Mouse (Mus musculus): ENCODE results near the gene Crybb2. TPM values are rescaled to one million over a fixed set of nuclear protein-coding genes. Genes with fewer than 3 reads are reported as not detected.
A peak's percentile ranks its signal among the peaks of the same experiment; 100 is the strongest.

The Crybb2 gene
- polyA plus RNA-seq, 1 experiment from 2014 or later: not detected

GRCm38 (mm10) chr5:113099546-113099945 is 29.6 kb upstream of the Crybb2 start:
- H3K4me2 ChIP-seq (ENCODE audit: low read depth): no peak overlapping the region
- H3K27ac ChIP-seq (ENCODE audit: low read depth, low read length): no peak overlapping the region
- no peaks in the 10 kb centered on the region for H3K36me3 ChIP-seq (ENCODE audit: control insufficient read depth, insufficient read depth, low read length)
- H3K4me1 ChIP-seq (ENCODE audit: control insufficient read depth, insufficient read depth, low read length): no peaks in the 10 kb centered on the region
- H3K27me3 ChIP-seq (ENCODE audit: control insufficient read depth, insufficient read depth, low read length): no peaks in the 10 kb centered on the region
- peak; percentile 87 for DNase-seq (ENCODE audit: low spot score)
- H3K9ac ChIP-seq (ENCODE audit: low read length): no peak overlapping the region
- no peaks in the 10 kb centered on the region for H3K9me3 ChIP-seq (ENCODE audit: control insufficient read depth, low read length)
- WGBS: 28% methylated on average over 1 of the region's 1 CpGs
- no peak overlapping the region for H3K4me3 ChIP-seq (ENCODE audit: low read depth, low read length)
- ATAC-seq (ENCODE audit: insufficient read depth, low FRiP score, low TSS enrichment): peak; percentile 41; the same call in 1 of the 2 replicates

- Histone ChIP-seq H3K36me3 (ENCODE audit: control insufficient read depth, insufficient read depth, low read length) (no peaks in the 10 kb centered on the region), H3K4me2 (ENCODE audit: low read depth) (no peak overlapping the region), H3K4me3 (ENCODE audit: low read depth, low read length) (no peak overlapping the region), H3K27ac (ENCODE audit: low read depth, low read length) (no peak overlapping the region), H3K9ac (ENCODE audit: low read length) (no peak overlapping the region), H3K9me3 (ENCODE audit: control insufficient read depth, low read length) (no peaks in the 10 kb centered on the region), H3K4me1 (ENCODE audit: control insufficient read depth, insufficient read depth, low read length) (no peaks in the 10 kb centered on the region), H3K27me3 (ENCODE audit: control insufficient read depth, insufficient read depth, low read length) (no peaks in the 10 kb centered on the region)
- DNase-seq (ENCODE audit: low spot score) (no peak), ATAC-seq (ENCODE audit: insufficient read depth, low FRiP score, low TSS enrichment) (no peak)
- WGBS: 90% methylated on average over 17 of the region's 17 CpGs
Measured at GRCm38 (mm10) chr5:113097551-113097950, 27.6 kb upstream of the Crybb2 start.

DNA sequence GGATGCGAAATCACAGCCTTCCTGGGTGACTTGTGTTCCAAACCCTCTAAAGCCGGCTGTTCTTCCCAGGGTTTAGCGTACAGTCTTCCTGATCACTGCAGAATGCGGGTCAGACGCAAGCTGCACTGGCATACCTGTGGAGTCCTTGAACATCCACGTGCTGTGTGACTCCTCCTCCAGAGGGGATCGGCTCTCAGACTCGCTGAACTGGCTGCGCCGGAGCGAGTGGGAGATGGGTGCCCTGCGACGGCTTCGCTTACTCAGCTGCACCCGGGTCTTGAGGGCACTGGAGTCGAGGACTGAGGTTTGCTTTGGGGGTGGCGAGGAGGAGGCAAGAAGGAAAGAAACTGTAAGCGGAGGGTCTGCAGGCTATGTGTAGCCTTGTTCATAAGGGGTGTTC is 25.5 kb upstream of the Crybb2 start:
- Histone ChIP-seq H3K27ac (ENCODE audit: low read depth, low read length) (no peak overlapping the region), H3K9me3 (ENCODE audit: control insufficient read depth, low read length) (no peaks in the 10 kb centered on the region), H3K4me1 (ENCODE audit: control insufficient read depth, insufficient read depth, low read length) (no peaks in the 10 kb centered on the region), H3K4me3 (ENCODE audit: low read depth, low read length) (no peak overlapping the region), H3K27me3 (ENCODE audit: control insufficient read depth, insufficient read depth, low read length) (no peaks in the 10 kb centered on the region), H3K36me3 (ENCODE audit: control insufficient read depth, insufficient read depth, low read length) (no peaks in the 10 kb centered on the region), H3K9ac (ENCODE audit: low read length) (no peak overlapping the region), H3K4me2 (ENCODE audit: low read depth) (no peak overlapping the region)
- ATAC-seq (ENCODE audit: insufficient read depth, low FRiP score, low TSS enrichment) (no peak), DNase-seq (ENCODE audit: low spot score) (no peak)
- 92% methylated on average over 18 of the region's 18 CpGs for WGBS

DNA sequence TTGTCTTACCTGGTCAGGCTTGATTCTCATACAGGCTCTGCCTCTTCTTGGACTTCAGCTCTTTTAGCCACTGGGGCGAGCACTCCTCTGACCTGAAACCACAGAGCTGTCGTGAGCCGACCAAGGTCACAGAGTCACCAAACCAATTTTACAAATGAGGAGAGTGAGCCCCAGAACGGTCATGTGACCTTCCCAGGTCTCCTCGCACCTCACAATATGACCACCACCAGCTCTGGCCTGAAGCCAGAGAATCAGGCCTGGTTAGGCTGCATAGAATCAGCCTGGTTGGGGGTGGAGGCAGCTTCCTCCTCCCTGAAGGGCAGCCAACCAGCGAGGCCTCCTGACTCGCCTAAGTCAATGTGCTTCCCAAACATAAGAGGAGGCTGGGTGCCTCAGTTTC is 22.5 kb upstream of the Crybb2 start:
- Histone ChIP-seq H3K27me3 (ENCODE audit: control insufficient read depth, insufficient read depth, low read length) (no peaks in the 10 kb centered on the region), H3K4me3 (ENCODE audit: low read depth, low read length) (no peak overlapping the region), H3K4me2 (ENCODE audit: low read depth) (no peak overlapping the region), H3K27ac (ENCODE audit: low read depth, low read length) (no peak overlapping the region), H3K4me1 (ENCODE audit: control insufficient read depth, insufficient read depth, low read length) (no peaks in the 10 kb centered on the region), H3K9me3 (ENCODE audit: control insufficient read depth, low read length) (no peaks in the 10 kb centered on the region), H3K36me3 (ENCODE audit: control insufficient read depth, insufficient read depth, low read length) (no peaks in the 10 kb centered on the region), H3K9ac (ENCODE audit: low read length) (no peak overlapping the region)
- ATAC-seq (ENCODE audit: insufficient read depth, low FRiP score, low TSS enrichment) (no peak), DNase-seq (ENCODE audit: low spot score) (no peak)
- 86% methylated on average over 7 of the region's 7 CpGs for WGBS

DNA sequence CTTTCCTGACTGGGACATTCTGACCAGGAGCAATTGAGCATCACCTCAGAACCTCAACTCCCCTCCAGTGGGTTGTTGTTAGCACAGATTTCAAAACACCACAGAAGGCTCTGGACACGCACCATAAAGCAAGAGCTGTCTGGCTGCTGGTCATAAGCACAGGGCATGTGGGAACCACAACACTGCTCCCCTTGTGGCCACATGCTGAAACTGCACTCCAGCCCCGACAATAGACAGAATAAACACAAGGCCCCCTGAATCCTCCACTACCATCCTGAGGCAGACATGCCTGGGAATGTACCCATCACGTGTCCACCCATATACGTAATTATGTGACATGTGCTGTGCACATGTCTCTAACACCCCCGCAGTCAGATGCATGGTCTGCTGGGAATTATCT is 21.2 kb upstream of the Crybb2 start:
- Histone ChIP-seq H3K36me3 (ENCODE audit: control insufficient read depth, insufficient read depth, low read length) (no peaks in the 10 kb centered on the region), H3K27me3 (ENCODE audit: control insufficient read depth, insufficient read depth, low read length) (no peaks in the 10 kb centered on the region), H3K9ac (ENCODE audit: low read length) (no peak overlapping the region), H3K27ac (ENCODE audit: low read depth, low read length) (no peak overlapping the region), H3K9me3 (ENCODE audit: control insufficient read depth, low read length) (no peaks in the 10 kb centered on the region), H3K4me3 (ENCODE audit: low read depth, low read length) (no peak overlapping the region), H3K4me1 (ENCODE audit: control insufficient read depth, insufficient read depth, low read length) (no peaks in the 10 kb centered on the region), H3K4me2 (ENCODE audit: low read depth) (no peak overlapping the region)
- DNase-seq (ENCODE audit: low spot score): peak; percentile 69
- peak; percentile 27; the same call in 1 of the 2 replicates for ATAC-seq (ENCODE audit: insufficient read depth, low FRiP score, low TSS enrichment)
- 59% methylated on average over 5 of the region's 5 CpGs for WGBS

DNA sequence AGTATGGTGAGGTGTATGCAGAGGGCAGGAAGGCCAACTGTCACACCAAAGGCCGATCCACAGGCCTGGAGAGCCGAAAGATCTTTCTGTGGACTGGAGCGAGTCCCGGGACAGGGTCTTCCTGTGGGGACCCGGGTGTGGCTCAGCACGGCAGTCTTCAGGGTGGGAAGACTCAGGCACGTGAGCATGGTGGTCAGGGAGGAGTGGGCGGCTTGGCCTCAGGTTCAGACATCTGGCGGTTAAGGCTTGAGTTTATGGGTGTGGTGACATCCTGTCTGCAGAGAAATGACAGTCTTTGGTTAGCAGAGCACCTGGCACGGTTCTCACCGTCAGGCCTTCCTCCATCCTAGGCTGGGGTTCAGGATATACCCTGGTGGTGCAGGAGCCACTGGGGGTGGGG is 20.8 kb upstream of the Crybb2 start:
- no peaks in the 10 kb centered on the region for H3K9me3 ChIP-seq (ENCODE audit: control insufficient read depth, low read length)
- no peak overlapping the region for H3K4me2 ChIP-seq (ENCODE audit: low read depth)
- no peaks in the 10 kb centered on the region for H3K27me3 ChIP-seq (ENCODE audit: control insufficient read depth, insufficient read depth, low read length)
- DNase-seq (ENCODE audit: low spot score) (no peak), ATAC-seq (ENCODE audit: insufficient read depth, low FRiP score, low TSS enrichment) (no peak)
- no peak overlapping the region for H3K9ac ChIP-seq (ENCODE audit: low read length)
- no peaks in the 10 kb centered on the region for H3K4me1 ChIP-seq (ENCODE audit: control insufficient read depth, insufficient read depth, low read length)
- no peak overlapping the region for H3K4me3 ChIP-seq (ENCODE audit: low read depth, low read length)
- no peak overlapping the region for H3K27ac ChIP-seq (ENCODE audit: low read depth, low read length)
- WGBS: 90% methylated on average over 11 of the region's 11 CpGs
- no peaks in the 10 kb centered on the region for H3K36me3 ChIP-seq (ENCODE audit: control insufficient read depth, insufficient read depth, low read length)

DNA sequence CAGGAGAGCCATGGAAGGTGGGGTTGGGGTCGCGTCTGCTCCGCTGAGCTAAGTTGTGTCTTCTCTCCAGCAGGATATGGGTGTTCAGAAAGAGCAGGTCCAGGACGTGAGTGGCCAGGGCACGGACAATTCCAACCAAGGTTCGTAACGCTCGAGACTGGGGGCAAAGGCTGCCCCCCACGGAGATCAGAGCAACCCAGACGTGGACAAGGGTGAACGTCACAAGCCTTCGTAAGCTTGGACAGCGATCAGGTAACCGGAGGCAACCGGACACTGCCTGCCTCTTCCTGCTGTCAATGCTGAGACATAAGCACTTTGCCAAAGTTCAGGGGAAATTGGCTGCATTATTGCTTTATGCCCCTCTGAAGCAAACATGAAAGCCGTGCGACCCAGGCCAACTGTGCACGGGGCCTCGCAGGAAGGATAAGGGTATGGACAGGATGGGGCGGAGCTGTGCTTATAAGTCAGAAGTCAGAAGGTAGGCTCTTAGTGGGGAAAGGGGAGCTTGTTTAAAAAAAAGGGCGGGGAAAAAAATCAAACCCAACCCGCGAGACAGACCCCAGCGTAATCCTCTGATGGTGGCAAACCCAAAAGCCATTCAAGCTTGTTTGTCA is 20.3 kb upstream of the Crybb2 start:
- ATAC-seq (ENCODE audit: insufficient read depth, low FRiP score, low TSS enrichment) (no peak), DNase-seq (ENCODE audit: low spot score) (no peak)
- H3K9me3 ChIP-seq (ENCODE audit: control insufficient read depth, low read length): no peaks in the 10 kb centered on the region
- WGBS: 86% methylated on average over 24 of the region's 24 CpGs
- no peak overlapping the region for H3K4me2 ChIP-seq (ENCODE audit: low read depth)
- no peaks in the 10 kb centered on the region for H3K27me3 ChIP-seq (ENCODE audit: control insufficient read depth, insufficient read depth, low read length)
- no peaks in the 10 kb centered on the region for H3K36me3 ChIP-seq (ENCODE audit: control insufficient read depth, insufficient read depth, low read length)
- H3K4me1 ChIP-seq (ENCODE audit: control insufficient read depth, insufficient read depth, low read length): no peaks in the 10 kb centered on the region
- H3K4me3 ChIP-seq (ENCODE audit: low read depth, low read length): no peak overlapping the region
- H3K27ac ChIP-seq (ENCODE audit: low read depth, low read length): no peak overlapping the region
- H3K9ac ChIP-seq (ENCODE audit: low read length): no peak overlapping the region

DNA sequence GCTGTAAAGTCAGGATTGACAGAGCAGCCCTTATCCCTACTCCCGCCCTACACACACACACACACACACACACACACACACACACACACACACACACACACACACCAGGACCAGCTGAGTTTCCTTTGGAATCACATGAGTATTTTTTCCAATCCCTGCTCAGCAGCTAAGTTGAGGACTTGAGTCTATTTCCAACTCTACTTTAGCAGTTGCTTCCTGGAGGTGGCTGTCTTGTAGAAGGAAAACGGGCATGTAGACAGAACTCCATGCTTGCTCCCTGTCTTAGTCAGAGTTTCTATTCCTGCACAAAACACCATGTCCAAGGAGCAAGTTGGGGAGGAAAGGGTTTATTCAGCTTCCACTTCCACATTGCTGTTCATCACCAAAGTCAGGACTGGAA is 17.5 kb upstream of the Crybb2 start:
- no peak for ATAC-seq (ENCODE audit: insufficient read depth, low FRiP score, low TSS enrichment)

GRCm38 (mm10) chr5:113086990-113087389 is 17.1 kb upstream of the Crybb2 start:
- Histone ChIP-seq H3K4me1 (ENCODE audit: control insufficient read depth, insufficient read depth, low read length) (no peaks in the 10 kb centered on the region), H3K36me3 (ENCODE audit: control insufficient read depth, insufficient read depth, low read length) (no peaks in the 10 kb centered on the region), H3K27me3 (ENCODE audit: control insufficient read depth, insufficient read depth, low read length) (no peaks in the 10 kb centered on the region), H3K4me2 (ENCODE audit: low read depth) (no peak overlapping the region), H3K9ac (ENCODE audit: low read length) (no peak overlapping the region), H3K27ac (ENCODE audit: low read depth, low read length) (no peak overlapping the region), H3K9me3 (ENCODE audit: control insufficient read depth, low read length) (no peaks in the 10 kb centered on the region), H3K4me3 (ENCODE audit: low read depth, low read length) (no peak overlapping the region)
- no peak for ATAC-seq (ENCODE audit: insufficient read depth, low FRiP score, low TSS enrichment)
- no peak for DNase-seq (ENCODE audit: low spot score)
- WGBS: 54% methylated on average over 4 of the region's 4 CpGs

More for the DNA sequence above, 17.5 kb upstream of the Crybb2 start:
- Histone ChIP-seq H3K27me3 (ENCODE audit: control insufficient read depth, insufficient read depth, low read length) (no peaks in the 10 kb centered on the region), H3K4me2 (ENCODE audit: low read depth) (no peak overlapping the region), H3K4me1 (ENCODE audit: control insufficient read depth, insufficient read depth, low read length) (no peaks in the 10 kb centered on the region), H3K27ac (ENCODE audit: low read depth, low read length) (no peak overlapping the region), H3K9me3 (ENCODE audit: control insufficient read depth, low read length) (no peaks in the 10 kb centered on the region), H3K36me3 (ENCODE audit: control insufficient read depth, insufficient read depth, low read length) (no peaks in the 10 kb centered on the region), H3K4me3 (ENCODE audit: low read depth, low read length) (no peak overlapping the region), H3K9ac (ENCODE audit: low read length) (no peak overlapping the region)
- 93% methylated on average over 2 of the region's 2 CpGs for WGBS
- no peak for DNase-seq (ENCODE audit: low spot score)
